Mouse (Mus musculus) forebrain, embryonic 15.5 days (tissue): ENCODE measurements around the gene Dedd2. TPM values are rescaled to one million over a fixed set of nuclear protein-coding genes. Genes with fewer than 3 reads are reported as not detected.

Experiments used
- ATAC-seq: fragments of 200-750 bp; cut with Nextera tagmentation; replicated peaks from 2 replicates; pipeline ENCODE4 v1.8.0; 2017; ENCODE audit warnings: mild to moderate bottlenecking, moderate TSS enrichment, moderate library complexity
- H3K27ac ChIP-seq: fragments of 300-500 bp; sonication (generic); replicated peaks from 2 replicates; pipeline ENCODE4 v1.5.1; 2015; ENCODE audit warnings: mild to moderate bottlenecking, inconsistent platforms
- H3K27me3 ChIP-seq: fragments of 300-500 bp; sonication (generic); 2 replicates; pipeline ENCODE4 v1.6.1; 2015; ENCODE audit warnings: inconsistent platforms
- H3K36me3 ChIP-seq: fragments of 300-500 bp; sonication (generic); 2 replicates; pipeline ENCODE4 v1.6.1; 2015; ENCODE audit warnings: mild to moderate bottlenecking, inconsistent platforms
- H3K4me1 ChIP-seq: fragments of 300-500 bp; sonication (generic); 2 replicates; pipeline ENCODE4 v1.6.1; 2015; ENCODE audit warnings: inconsistent platforms
- H3K4me2 ChIP-seq: fragments of 300-500 bp; sonication (generic); replicated peaks from 2 replicates; pipeline ENCODE4 v1.6.1; 2015; ENCODE audit warnings: mild to moderate bottlenecking, inconsistent platforms
- H3K4me3 ChIP-seq: fragments of 300-500 bp; sonication (generic); 2 replicates; pipeline ENCODE4 v1.5.1; 2015; ENCODE audit warnings: mild to moderate bottlenecking, inconsistent platforms
- H3K9ac ChIP-seq: fragments of 300-500 bp; sonication (generic); replicated peaks from 2 replicates; pipeline ENCODE4 v1.6.1; 2015; ENCODE audit warnings: mild to moderate bottlenecking, inconsistent platforms
- H3K9me3 ChIP-seq: fragments of 300-500 bp; sonication (generic); 2 replicates; pipeline ENCODE4 v1.6.1; 2016; ENCODE audit warnings: inconsistent platforms
- WGBS: fragments of 180-500 bp; shearing (Covaris S2); methylation state at CpG from one replicate; pipeline ENCODE4 v1.1.7; 2015; ENCODE audit warnings: mixed read lengths; 5-methylcytosine and 5-hydroxymethylcytosine counted together
- polyA plus RNA-seq: library from polyadenylated mRNA; unstranded; fragments of >200 nt; fragmentation: Nextera tagmentation; extraction: Ambion mirVana; gene quantifications from 2 replicates; pipeline ENCODE4 v1.2.1, GENCODE M21; 2015

Dedd2 gene
- polyA plus RNA-seq, 1 experiment from 2014 or later: 18.0 TPM

- Histone ChIP-seq H3K27me3 (no peaks in the 10 kb centered on the region), H3K36me3 (no peaks in the 10 kb centered on the region), H3K4me3 (peak overlapping the region; percentile 73; the same call in 1 of the 2 replicates), H3K27ac (peak overlapping the region; percentile 96), H3K4me2 (peak overlapping the region; percentile 95), H3K9me3 (no peaks in the 10 kb centered on the region), H3K4me1 (peaks cover 40% of the 10 kb centered on the region), H3K9ac (peak overlapping the region; percentile 49)
- ATAC-seq: no peak
- 15% methylated on average over 8 of the region's 8 CpGs for WGBS
Measured at GRCm38 (mm10) chr7:25251822-25252221, 31.4 kb upstream of the Dedd2 start.

DNA sequence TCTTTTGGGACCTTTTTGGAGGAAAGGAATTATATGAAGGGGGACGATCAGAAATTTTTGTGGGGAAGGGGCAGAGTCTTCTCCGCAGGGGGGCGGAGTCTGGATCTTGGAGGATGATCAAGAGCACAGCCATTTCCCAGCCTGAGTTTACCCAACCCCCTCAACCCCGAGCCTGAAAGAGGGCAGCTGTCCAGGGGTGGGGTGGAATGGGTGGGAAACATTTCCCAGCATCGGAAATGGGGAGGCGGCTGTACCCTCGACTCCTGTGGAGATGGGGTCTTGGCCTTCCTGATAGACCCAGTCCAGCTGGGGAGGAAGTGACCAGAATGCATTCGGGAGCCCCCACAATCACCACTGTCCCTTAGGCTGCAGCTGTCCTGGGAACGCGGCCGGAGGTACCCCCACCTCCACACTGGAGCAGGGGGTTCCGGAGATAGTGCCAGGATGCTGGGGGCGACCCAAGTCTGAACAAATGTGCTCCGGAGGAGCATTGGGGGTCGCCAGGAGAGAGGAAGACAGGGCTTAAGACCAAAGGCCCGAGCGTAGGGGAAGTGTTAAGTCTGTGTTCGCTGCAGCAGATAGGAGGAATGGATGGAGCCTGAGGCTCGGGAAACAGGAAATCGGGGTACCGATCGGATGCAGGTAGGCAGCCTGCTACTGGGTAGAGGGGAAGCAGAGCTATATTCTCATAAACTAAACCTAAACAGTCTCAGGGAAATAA is 30.8 kb upstream of the Dedd2 start:
- H3K36me3 ChIP-seq: no peaks in the 10 kb centered on the region
- WGBS: 3% methylated on average over 22 of the region's 22 CpGs
- peaks cover 46% of the 10 kb centered on the region for H3K4me1 ChIP-seq
- no peaks in the 10 kb centered on the region for H3K9me3 ChIP-seq
- H3K4me3 ChIP-seq: peak overlapping the region; percentile 73
- peak overlapping the region; percentile 49 for H3K9ac ChIP-seq
- H3K27ac ChIP-seq: peak overlapping the region; percentile 96
- H3K4me2 ChIP-seq: peak overlapping the region; percentile 95
- no peak; the same call in 1 of the 2 replicates for ATAC-seq
- no peaks in the 10 kb centered on the region for H3K27me3 ChIP-seq

DNA sequence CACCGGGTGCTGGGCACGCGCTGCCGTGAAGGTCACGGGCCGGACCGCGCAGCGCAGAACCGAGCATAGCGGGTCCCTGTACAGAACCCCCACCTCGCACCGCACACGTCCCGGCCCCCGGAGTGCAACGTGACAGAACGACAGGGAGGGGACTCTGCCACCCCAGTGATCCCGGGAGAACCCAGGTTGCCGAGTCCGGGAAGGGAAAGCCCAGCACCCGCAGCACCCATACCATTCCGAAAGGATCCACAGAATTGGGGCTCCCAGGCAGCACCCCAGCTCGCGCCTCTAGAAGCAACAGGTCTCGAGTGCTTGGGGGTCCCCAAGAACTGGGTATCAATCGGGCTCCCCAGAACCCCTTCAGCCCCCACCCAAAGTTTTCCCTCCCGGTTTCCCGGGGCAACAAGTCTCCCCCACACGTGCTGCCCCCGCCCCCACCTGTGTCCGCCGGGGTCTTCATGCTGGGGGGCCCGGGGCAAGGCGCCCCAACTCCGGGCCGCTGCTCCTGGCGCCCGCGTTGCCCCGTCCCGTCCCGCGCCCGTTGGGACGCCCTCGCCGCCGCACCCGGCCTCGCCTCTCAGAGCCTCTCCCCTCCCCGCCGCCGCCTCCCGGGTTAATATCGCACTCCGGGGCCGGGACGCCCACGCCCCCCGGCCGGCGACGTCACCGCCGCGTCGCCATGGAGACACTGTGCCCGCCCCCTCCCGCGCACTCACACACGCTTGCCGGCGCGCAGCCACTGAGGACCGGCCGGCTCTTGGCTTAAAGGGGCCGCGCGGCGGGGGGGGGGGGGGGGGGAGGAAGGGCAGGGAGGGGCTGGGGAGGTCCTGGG is 29.9 kb upstream of the Dedd2 start, which contains the start of gene Erf:
Erf (minus strand) TSS at position 621 of the 832 bp plus-strand sequence.
- peak within 1 kb of the TSS; percentile 60 for H3K9ac ChIP-seq
- H3K9me3 ChIP-seq: no peaks in the 10 kb centered on the region
- 1% methylated on average over 74 of the region's 81 CpGs for WGBS
- H3K27me3 ChIP-seq: no peaks in the 10 kb centered on the region
- peak within 1 kb of the TSS; percentile 73 for H3K4me3 ChIP-seq
- H3K4me1 ChIP-seq: peaks cover 55% of the 10 kb centered on the region
- peak within 1 kb of the TSS; percentile 95 for H3K4me2 ChIP-seq
- peak; percentile 70 for ATAC-seq
- H3K36me3 ChIP-seq: no peaks in the 10 kb centered on the region
- peak within 1 kb of the TSS; percentile 96 for H3K27ac ChIP-seq

- WGBS: 1% methylated on average over 57 of the region's 73 CpGs
- peak overlapping the region; percentile 96 for H3K27ac ChIP-seq
- H3K4me2 ChIP-seq: peak overlapping the region; percentile 95
- peak; percentile 36 for ATAC-seq
- no peaks in the 10 kb centered on the region for H3K27me3 ChIP-seq
- peak overlapping the region; percentile 60 for H3K9ac ChIP-seq
- H3K4me1 ChIP-seq: peaks cover 55% of the 10 kb centered on the region
- H3K9me3 ChIP-seq: no peaks in the 10 kb centered on the region
- H3K4me3 ChIP-seq: peak overlapping the region; percentile 73
- H3K36me3 ChIP-seq: no peaks in the 10 kb centered on the region
Measured at GRCm38 (mm10) chr7:25249314-25250140, 29.1 kb upstream of the Dedd2 start.

DNA sequence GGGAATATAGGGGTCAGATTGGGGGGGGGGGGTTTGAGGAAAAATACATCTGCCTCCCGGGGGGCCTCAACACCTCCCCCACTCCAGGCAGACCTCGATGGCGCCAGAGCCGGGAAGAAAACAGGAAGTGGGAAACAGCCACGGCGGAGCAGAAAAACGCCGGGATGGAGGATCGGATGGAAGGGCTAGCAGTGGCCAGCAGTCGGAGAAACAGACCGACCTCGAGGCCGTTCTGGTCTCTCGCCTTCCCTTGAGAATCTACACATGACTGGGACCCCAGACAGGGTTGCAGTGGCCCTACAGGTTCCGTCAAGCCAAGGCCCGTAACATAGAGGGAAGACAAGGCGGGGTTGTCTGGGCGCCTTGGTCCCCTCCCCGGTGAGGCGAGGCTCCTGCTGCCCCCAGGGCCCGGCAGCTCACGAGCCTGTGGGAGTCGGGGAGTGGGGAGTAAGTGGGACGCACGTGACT is 28.5 kb upstream of the Dedd2 start:
- no peak; the same call in 1 of the 2 replicates for ATAC-seq
- H3K27me3 ChIP-seq: no peaks in the 10 kb centered on the region
- peak overlapping the region; percentile 96 for H3K27ac ChIP-seq
- under 1% methylated on average over 25 of the region's 25 CpGs for WGBS
- no peaks in the 10 kb centered on the region for H3K36me3 ChIP-seq
- H3K4me2 ChIP-seq: peak overlapping the region; percentile 95
- H3K4me3 ChIP-seq: peak overlapping the region; percentile 73
- H3K9me3 ChIP-seq: no peaks in the 10 kb centered on the region
- peaks cover 55% of the 10 kb centered on the region for H3K4me1 ChIP-seq
- H3K9ac ChIP-seq: peak overlapping the region; percentile 60

DNA sequence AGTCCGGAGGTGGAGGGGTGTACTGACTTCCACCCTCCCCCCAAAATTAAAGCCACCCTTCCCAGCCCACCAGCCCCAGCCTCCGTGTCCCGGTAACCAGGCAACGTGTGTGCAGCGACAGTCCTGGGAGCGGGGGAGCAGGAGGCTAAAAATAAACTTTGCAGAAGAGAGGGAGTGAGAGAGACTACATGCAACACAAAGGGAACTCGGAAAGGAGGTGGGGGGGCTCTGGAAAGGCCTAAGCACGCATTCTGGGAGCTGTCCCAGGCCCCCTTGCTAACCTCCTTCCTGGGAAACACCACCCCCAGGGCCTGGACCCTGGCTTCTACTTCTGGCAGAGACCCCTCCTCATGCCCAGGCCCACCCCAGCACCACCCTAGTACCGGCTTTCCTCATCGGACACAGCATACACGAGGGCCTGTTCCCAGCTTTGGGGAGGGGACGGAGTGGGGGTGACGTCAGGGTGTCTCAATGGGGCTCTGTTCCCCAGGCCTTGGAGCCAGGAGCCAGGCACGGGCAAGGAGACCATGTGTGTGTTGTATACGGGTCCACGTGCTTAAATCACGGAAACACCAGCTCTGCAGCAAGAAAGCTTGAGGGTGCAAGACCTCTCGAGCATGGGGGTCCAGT is 27.7 kb upstream of the Dedd2 start:
- Histone ChIP-seq H3K4me3 (peak overlapping the region; percentile 73), H3K4me2 (peak overlapping the region; percentile 95), H3K36me3 (no peaks in the 10 kb centered on the region), H3K4me1 (peaks cover 55% of the 10 kb centered on the region), H3K27me3 (no peaks in the 10 kb centered on the region), H3K27ac (peak overlapping the region; percentile 96), H3K9ac (peak overlapping the region; percentile 60), H3K9me3 (no peaks in the 10 kb centered on the region)
- WGBS: under 1% methylated on average over 18 of the region's 18 CpGs
- peak; percentile 59 for ATAC-seq

- H3K9ac ChIP-seq: peak overlapping the region; percentile 60
- peak overlapping the region; percentile 95 for H3K4me2 ChIP-seq
- no peaks in the 10 kb centered on the region for H3K9me3 ChIP-seq
- H3K27ac ChIP-seq: peak overlapping the region; percentile 96
- H3K4me3 ChIP-seq: peak overlapping the region; percentile 73
- no peaks in the 10 kb centered on the region for H3K36me3 ChIP-seq
- 15% methylated on average over 3 of the region's 3 CpGs for WGBS
- H3K4me1 ChIP-seq: peaks cover 55% of the 10 kb centered on the region
- ATAC-seq: no peak
- H3K27me3 ChIP-seq: no peaks in the 10 kb centered on the region
Measured at GRCm38 (mm10) chr7:25247498-25247897, 27.1 kb upstream of the Dedd2 start.

DNA sequence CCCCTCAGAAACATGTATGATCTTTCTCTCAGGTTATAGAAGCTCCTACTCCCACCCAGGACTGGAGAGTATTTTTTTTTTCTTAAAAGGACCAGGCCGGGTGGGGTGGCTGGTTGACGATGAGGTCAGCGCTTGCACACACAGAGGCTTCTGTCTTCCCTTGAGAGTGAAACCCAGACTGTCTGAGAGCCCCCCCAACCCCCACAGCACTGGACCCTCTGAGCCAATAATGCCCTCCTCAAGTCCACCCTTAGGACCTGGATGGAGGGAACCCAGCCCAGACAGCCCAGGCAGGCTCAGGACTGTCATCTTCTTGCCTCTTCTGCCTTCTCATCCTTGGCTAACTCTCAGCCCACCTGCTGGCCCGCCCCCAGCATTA is 26.3 kb upstream of the Dedd2 start:
- H3K4me2 ChIP-seq: peak overlapping the region; percentile 95
- H3K27me3 ChIP-seq: no peaks in the 10 kb centered on the region
- 33% methylated on average over 4 of the region's 4 CpGs for WGBS
- H3K9ac ChIP-seq: peak overlapping the region; percentile 60
- H3K9me3 ChIP-seq: no peaks in the 10 kb centered on the region
- no peaks in the 10 kb centered on the region for H3K36me3 ChIP-seq
- peaks cover 50% of the 10 kb centered on the region for H3K4me1 ChIP-seq
- peak overlapping the region; percentile 73 for H3K4me3 ChIP-seq
- ATAC-seq: no peak
- peak overlapping the region; percentile 96 for H3K27ac ChIP-seq

- Histone ChIP-seq H3K27ac (peak overlapping the region; percentile 96), H3K4me3 (peak overlapping the region; percentile 73), H3K9me3 (no peaks in the 10 kb centered on the region), H3K27me3 (no peaks in the 10 kb centered on the region), H3K4me1 (peaks cover 44% of the 10 kb centered on the region), H3K9ac (peak overlapping the region; percentile 60), H3K36me3 (no peaks in the 10 kb centered on the region), H3K4me2 (peak overlapping the region; percentile 95)
- WGBS: 50% methylated on average over 20 of the region's 20 CpGs
- ATAC-seq: no peak
Measured at GRCm38 (mm10) chr7:25246079-25246758, 25.8 kb upstream of the Dedd2 start.

- Histone ChIP-seq H3K27me3 (no peaks in the 10 kb centered on the region), H3K9me3 (no peaks in the 10 kb centered on the region), H3K4me2 (no peak overlapping the region), H3K27ac (no peak overlapping the region), H3K36me3 (no peaks in the 10 kb centered on the region), H3K4me3 (no peak overlapping the region), H3K4me1 (peaks cover 40% of the 10 kb centered on the region), H3K9ac (no peak overlapping the region)
- no peak for ATAC-seq
- 86% methylated on average over 30 of the region's 30 CpGs for WGBS
Measured at GRCm38 (mm10) chr7:25244562-25245369, 24.4 kb upstream of the Dedd2 start.
